Mouse (Mus musculus): ENCODE measurements at regions not wholly inside any gene's neighbourhood (a gene's known extent, or its start where the extent isn't known, plus 50 kb on each side); places are given as distances from the start of the nearest gene placed in this dataset.
A peak's percentile ranks its signal among the peaks of the same experiment; 100 is the strongest.
"Not testable (repeated sequence)": the region's sequence is repeated elsewhere in the genome, so short reads cannot be mapped to it uniquely, and the experiment has no call there.

DNA sequence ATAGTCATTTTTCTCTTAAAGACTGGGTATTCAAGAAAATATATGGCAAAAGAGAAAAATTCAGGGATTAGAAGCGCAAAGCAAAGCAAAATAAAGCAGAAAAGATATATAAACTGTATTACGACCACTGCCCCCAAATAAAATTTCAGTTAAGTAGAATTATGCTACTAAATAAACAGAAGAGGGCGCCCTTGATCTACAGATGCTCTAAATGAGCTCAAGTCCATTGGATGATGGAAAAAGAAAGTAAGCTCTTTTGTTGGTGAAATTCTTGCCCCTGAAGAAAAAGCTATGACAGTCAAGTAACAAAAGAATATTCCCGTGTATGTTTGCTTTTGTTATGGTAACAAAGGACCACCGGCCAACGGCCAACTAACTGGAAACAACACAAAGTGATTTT is 165.5 kb upstream of the Stk26 start:
- Histone ChIP-seq H3K27me3 (ENCODE audit: control insufficient read depth, insufficient read depth, low read length, poor library complexity, severe bottlenecking) (no peaks in the 10 kb centered on the region), H3K36me3 (ENCODE audit: control insufficient read depth, insufficient read depth, low read length, poor library complexity, severe bottlenecking) (no peaks in the 10 kb centered on the region)
- DNase-seq (ENCODE audit: low read depth, low spot score), result peak; percentile 72

- H3K36me3 ChIP-seq (ENCODE audit: control insufficient read depth, insufficient read depth, low read length, poor library complexity, severe bottlenecking), result no peaks in the 10 kb centered on the region
- peak; percentile 67 for DNase-seq (ENCODE audit: low read depth, low spot score)
- H3K27me3 ChIP-seq (ENCODE audit: control insufficient read depth, insufficient read depth, low read length, poor library complexity, severe bottlenecking), result no peaks in the 10 kb centered on the region
These were observed 182.8 kb upstream of the Stk26 start for GRCm38 (mm10) chrX:50657835-50658565.

DNA sequence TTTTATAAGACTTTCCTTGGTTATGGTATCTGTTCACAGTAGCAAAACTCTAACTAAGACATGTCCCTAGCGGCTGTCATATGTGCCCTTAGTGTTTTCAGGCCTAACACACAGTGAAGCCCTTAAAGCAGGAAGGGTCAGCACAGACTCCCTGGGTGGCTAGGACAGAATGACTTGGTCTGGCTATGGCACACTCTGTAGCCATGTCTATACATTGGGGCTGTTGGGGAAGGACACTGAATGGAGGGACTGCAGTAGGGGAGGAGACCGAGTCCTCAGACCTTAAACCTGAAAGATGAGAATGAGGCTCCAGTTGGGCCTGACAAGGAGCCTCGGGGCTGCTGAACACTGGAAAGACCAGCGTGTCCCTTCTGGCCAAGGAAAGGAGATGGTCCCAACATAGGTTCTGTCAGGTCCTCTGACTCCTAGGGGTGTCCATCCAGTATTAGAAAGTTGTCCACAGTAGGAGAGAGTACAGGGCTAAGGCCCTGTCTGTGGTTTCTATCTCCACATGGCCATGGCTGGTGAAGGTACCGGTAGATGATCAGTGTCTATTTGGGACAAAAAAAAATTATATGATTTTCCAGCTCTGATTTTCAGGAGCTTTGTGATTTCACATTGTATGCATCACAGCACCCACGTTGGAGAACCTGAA is 183.5 kb upstream of the Stk26 start:
- H3K36me3 ChIP-seq (ENCODE audit: control insufficient read depth, insufficient read depth, low read length, poor library complexity, severe bottlenecking), result no peaks in the 10 kb centered on the region
- H3K27me3 ChIP-seq (ENCODE audit: control insufficient read depth, insufficient read depth, low read length, poor library complexity, severe bottlenecking), result no peaks in the 10 kb centered on the region
- no peak for DNase-seq (ENCODE audit: low read depth, low spot score)

DNA sequence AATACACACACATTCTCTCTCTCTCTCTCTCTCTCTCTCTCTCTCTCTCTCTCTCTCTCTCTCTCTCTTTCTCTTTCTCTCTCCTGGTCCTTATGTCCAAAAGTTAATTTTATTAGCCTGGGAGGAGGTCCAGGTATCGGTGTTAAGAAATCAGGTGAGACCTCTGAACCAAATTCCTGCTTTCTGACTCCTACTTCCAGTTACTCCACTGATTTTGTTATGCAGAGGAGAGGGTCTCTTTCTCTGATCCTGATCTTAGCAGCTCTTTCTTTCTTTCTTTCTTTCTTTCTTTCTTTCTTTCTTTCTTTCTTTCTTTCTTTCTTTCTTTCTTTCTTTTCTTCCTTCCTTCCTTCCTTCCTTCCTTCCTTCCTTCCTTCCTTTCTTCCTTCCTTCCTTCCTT is 185.5 kb upstream of the Stk26 start:
- H3K27me3 ChIP-seq (ENCODE audit: control insufficient read depth, insufficient read depth, low read length, poor library complexity, severe bottlenecking); H3K36me3 ChIP-seq (ENCODE audit: control insufficient read depth, insufficient read depth, low read length, poor library complexity, severe bottlenecking); DNase-seq (ENCODE audit: low read depth, low spot score): not testable (repeated sequence)

DNA sequence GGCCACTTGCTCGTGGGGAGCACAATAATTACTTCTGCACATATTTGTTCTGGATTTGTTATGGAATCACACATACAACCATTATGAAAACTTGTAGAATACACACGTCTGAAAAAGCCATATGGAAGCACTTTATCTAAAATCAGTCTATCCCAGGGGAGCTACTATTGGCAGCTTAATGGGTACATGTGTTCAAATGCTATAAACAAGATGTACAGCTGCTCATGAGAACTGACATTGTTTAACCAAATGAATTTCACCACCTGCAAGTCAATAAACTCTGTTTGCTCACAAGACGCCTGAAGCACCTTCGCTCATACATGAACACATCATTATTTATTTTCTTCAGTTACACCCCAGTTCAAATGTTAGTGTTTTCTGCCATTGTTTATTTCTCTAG is 199.5 kb upstream of the Stk26 start:
- H3K27me3 ChIP-seq (ENCODE audit: control insufficient read depth, insufficient read depth, low read length, poor library complexity, severe bottlenecking), result no peaks in the 10 kb centered on the region
- H3K36me3 ChIP-seq (ENCODE audit: control insufficient read depth, insufficient read depth, low read length, poor library complexity, severe bottlenecking), result no peaks in the 10 kb centered on the region
- DNase-seq (ENCODE audit: low read depth, low spot score), result no peak

DNA sequence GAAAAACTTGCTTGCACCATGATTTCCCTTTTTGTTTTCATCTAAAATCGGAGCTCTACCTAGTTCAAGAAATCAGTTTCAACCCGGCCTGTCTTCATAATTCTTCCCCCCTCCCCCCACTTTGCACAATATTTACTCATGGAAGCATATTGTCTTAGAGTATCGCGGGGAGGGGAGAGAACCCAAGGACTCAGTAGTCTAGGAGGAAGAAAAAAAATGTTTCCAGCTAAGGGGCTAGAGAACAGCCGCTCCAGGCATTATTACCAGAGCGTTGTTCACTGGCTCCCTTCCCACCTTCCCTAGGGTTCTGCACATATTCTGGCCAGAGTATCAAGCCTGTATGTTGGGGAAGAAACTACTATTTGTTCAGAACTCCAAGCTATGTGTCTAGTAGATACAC is 205.2 kb upstream of the Stk26 start:
- Histone ChIP-seq H3K36me3 (ENCODE audit: control insufficient read depth, insufficient read depth, low read length, poor library complexity, severe bottlenecking) (no peaks in the 10 kb centered on the region), H3K27me3 (ENCODE audit: control insufficient read depth, insufficient read depth, low read length, poor library complexity, severe bottlenecking) (no peaks in the 10 kb centered on the region)
- no peak for DNase-seq (ENCODE audit: low read depth, low spot score)

- H3K36me3 ChIP-seq (ENCODE audit: control insufficient read depth, insufficient read depth, low read length, poor library complexity, severe bottlenecking), result no peaks in the 10 kb centered on the region
- H3K27me3 ChIP-seq (ENCODE audit: control insufficient read depth, insufficient read depth, low read length, poor library complexity, severe bottlenecking), result no peaks in the 10 kb centered on the region
- peak; percentile 36 for DNase-seq (ENCODE audit: low read depth, low spot score)
These were observed 205.8 kb upstream of the Stk26 start for GRCm38 (mm10) chrX:50634842-50635615.

- no peaks in the 10 kb centered on the region for H3K36me3 ChIP-seq (ENCODE audit: control insufficient read depth, insufficient read depth, low read length, poor library complexity, severe bottlenecking)
- no peaks in the 10 kb centered on the region for H3K27me3 ChIP-seq (ENCODE audit: control insufficient read depth, insufficient read depth, low read length, poor library complexity, severe bottlenecking)
- no peak for DNase-seq (ENCODE audit: low read depth, low spot score)
These were observed 204.2 kb upstream of the Olfr1324 start for GRCm38 (mm10) chrX:50632536-50632935.

DNA sequence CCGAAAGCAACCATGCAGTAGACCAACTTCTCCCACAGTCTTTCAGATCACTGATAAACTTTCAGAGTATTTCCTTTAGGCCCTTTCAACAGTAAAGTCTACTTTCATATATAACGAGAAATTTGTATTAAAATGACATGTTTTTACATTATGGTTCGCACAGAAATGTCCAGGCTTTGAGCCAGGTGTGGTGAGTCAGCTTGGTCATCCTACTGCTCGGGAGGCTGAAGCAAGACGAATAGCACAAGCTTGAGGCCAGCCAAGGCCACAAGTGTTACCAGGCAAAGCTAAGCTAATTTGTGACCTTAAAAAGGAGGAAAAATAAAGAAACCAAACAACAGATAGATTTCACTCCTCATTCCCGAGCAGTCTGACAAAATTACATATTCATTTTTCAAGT is 197.0 kb upstream of the Olfr1324 start:
- H3K36me3 ChIP-seq (ENCODE audit: control insufficient read depth, insufficient read depth, low read length, poor library complexity, severe bottlenecking), result no peaks in the 10 kb centered on the region
- H3K27me3 ChIP-seq (ENCODE audit: control insufficient read depth, insufficient read depth, low read length, poor library complexity, severe bottlenecking), result no peaks in the 10 kb centered on the region
- no peak for DNase-seq (ENCODE audit: low read depth, low spot score)

DNA sequence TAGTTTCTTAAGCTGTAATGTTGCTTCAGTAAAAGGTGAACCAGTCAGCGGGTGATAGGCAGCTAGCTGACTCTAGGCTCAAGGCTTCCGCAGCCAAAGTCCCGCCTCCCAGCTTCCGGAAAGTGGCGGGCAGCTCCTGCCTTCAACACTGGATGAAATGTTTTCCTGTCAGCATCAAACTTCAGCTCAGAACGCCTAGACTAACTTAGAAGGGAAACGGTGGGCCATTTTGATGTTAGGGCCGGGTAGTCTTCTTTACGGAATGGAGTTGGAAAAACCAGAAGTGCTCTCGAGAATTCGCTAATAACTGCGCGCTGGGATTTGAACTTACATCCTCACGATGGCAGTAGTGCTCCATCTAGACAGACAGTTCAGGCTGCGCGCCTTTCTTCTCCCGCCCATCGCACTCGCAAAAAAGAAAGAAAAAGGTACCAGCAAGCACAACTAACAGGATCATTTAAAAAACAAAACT is 194.7 kb upstream of the Olfr1324 start:
- Histone ChIP-seq H3K27me3 (ENCODE audit: control insufficient read depth, insufficient read depth, low read length, poor library complexity, severe bottlenecking) (no peaks in the 10 kb centered on the region), H3K36me3 (ENCODE audit: control insufficient read depth, insufficient read depth, low read length, poor library complexity, severe bottlenecking) (no peaks in the 10 kb centered on the region)
- no peak for DNase-seq (ENCODE audit: low read depth, low spot score)

DNA sequence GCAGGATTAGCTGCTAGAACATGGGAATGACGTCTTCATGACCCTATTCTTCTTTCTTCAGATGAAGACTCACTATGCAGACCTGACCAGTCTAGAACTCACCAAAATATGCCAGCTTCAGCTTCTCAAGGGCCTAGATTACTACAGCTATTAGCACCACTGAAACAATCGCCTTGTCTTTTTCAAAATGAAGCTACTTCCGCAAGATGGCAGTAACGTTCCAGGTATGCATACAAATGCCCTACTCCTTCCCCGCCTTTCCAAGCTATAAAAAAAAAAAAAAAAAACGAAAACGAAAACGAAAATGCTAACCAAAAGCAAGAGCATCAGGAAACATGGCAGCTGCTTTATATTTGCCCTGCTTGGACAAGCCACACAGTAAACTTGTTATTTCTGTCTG is 192.6 kb upstream of the Olfr1324 start:
- Histone ChIP-seq H3K36me3 (ENCODE audit: control insufficient read depth, insufficient read depth, low read length, poor library complexity, severe bottlenecking) (no peaks in the 10 kb centered on the region), H3K27me3 (ENCODE audit: control insufficient read depth, insufficient read depth, low read length, poor library complexity, severe bottlenecking) (no peaks in the 10 kb centered on the region)
- DNase-seq (ENCODE audit: low read depth, low spot score), result no peak

- DNase-seq (ENCODE audit: low read depth, low spot score), result no peak
- H3K36me3 ChIP-seq (ENCODE audit: control insufficient read depth, insufficient read depth, low read length, poor library complexity, severe bottlenecking), result no peaks in the 10 kb centered on the region
- H3K27me3 ChIP-seq (ENCODE audit: control insufficient read depth, insufficient read depth, low read length, poor library complexity, severe bottlenecking), result no peaks in the 10 kb centered on the region
These were observed 191.6 kb upstream of the Olfr1324 start for GRCm38 (mm10) chrX:50619919-50620318.

- H3K27me3 ChIP-seq (ENCODE audit: control insufficient read depth, insufficient read depth, low read length, poor library complexity, severe bottlenecking), result no peaks in the 10 kb centered on the region
- H3K36me3 ChIP-seq (ENCODE audit: control insufficient read depth, insufficient read depth, low read length, poor library complexity, severe bottlenecking), result no peaks in the 10 kb centered on the region
These were observed 190.6 kb upstream of the Olfr1324 start for GRCm38 (mm10) chrX:50618936-50619335.

GRCm38 (mm10) chrX:50616920-50617319 is 188.6 kb upstream of the Olfr1324 start:
- DNase-seq (ENCODE audit: low read depth, low spot score); H3K36me3 ChIP-seq (ENCODE audit: control insufficient read depth, insufficient read depth, low read length, poor library complexity, severe bottlenecking); H3K27me3 ChIP-seq (ENCODE audit: control insufficient read depth, insufficient read depth, low read length, poor library complexity, severe bottlenecking): not testable (repeated sequence)

More at GRCm38 (mm10) chrX:50618936-50619335, 190.6 kb upstream of the Olfr1324 start:
- DNase-seq (ENCODE audit: low read depth, low spot score), result no peak

- not testable (repeated sequence) for H3K36me3 ChIP-seq (ENCODE audit: control insufficient read depth, insufficient read depth, low read length, poor library complexity, severe bottlenecking); DNase-seq (ENCODE audit: low read depth, low spot score); H3K27me3 ChIP-seq (ENCODE audit: control insufficient read depth, insufficient read depth, low read length, poor library complexity, severe bottlenecking)
These were observed 186.6 kb upstream of the Olfr1324 start for GRCm38 (mm10) chrX:50614874-50615273.

All from splenic B cell, adult 2 months (primary cell).